Mouse (Mus musculus): ENCODE data around the gene Chn2.

The Chn2 gene

GRCm38 (mm10) chr6:54283299-54283698 is 243.9 kb downstream of the Chn2 start:
- no peak for DNase-seq (ENCODE audit: low spot score in 2 of 2)

- DNase-seq (ENCODE audit: low spot score in 2 of 2), result no peak
Measured at GRCm38 (mm10) chr6:54284167-54284711, 244.9 kb downstream of the Chn2 start.

GRCm38 (mm10) chr6:54286813-54287212 is 247.5 kb downstream of the Chn2 start:
- DNase-seq (ENCODE audit: low spot score in 2 of 2), result no peak

GRCm38 (mm10) chr6:54289774-54290500 is 250.6 kb downstream of the Chn2 start:
- DNase-seq (ENCODE audit: low spot score in 2 of 2), result no peak

GRCm38 (mm10) chr6:54297231-54297630 is 257.9 kb downstream of the Chn2 start:
- no peak for DNase-seq (ENCODE audit: low spot score in 2 of 2)

GRCm38 (mm10) chr6:54299417-54299816 is 260.1 kb downstream of the Chn2 start:
- no peak for DNase-seq (ENCODE audit: low spot score in 2 of 2)

GRCm38 (mm10) chr6:54305777-54306176 is 266.4 kb downstream of the Chn2 start:
- DNase-seq (ENCODE audit: low spot score in 2 of 2), result no peak

- DNase-seq (ENCODE audit: low spot score in 2 of 2), result no peak
Measured at GRCm38 (mm10) chr6:54313071-54313470, 273.7 kb downstream of the Chn2 start.

GRCm38 (mm10) chr6:54318618-54319017 is 279.3 kb downstream of the Chn2 start:
- no peak for DNase-seq (ENCODE audit: low spot score in 2 of 2)

GRCm38 (mm10) chr6:54319198-54319597 is 279.8 kb downstream of the Chn2 start:
- no peak for DNase-seq (ENCODE audit: low spot score in 2 of 2)

- DNase-seq (ENCODE audit: low spot score in 2 of 2), result no peak
Measured at GRCm38 (mm10) chr6:54320236-54320635, 280.9 kb downstream of the Chn2 start.

- no peak for DNase-seq (ENCODE audit: low spot score in 2 of 2)
Measured at GRCm38 (mm10) chr6:54325246-54325885, 286.0 kb downstream of the Chn2 start, which contains the start of gene Prr15. Gene Prr15 (plus strand): TSS chr6:54325835.

GRCm38 (mm10) chr6:54326671-54327625 is 287.6 kb downstream of the Chn2 start:
- peak in 1 of 2 experiments; percentile 49 for DNase-seq (ENCODE audit: low spot score in 2 of 2)

- DNase-seq (ENCODE audit: low spot score in 2 of 2), result peak in 1 of 2 experiments; percentile 15
Measured at GRCm38 (mm10) chr6:54327626-54328003, 288.3 kb downstream of the Chn2 start.

GRCm38 (mm10) chr6:54328783-54329182 is 289.4 kb downstream of the Chn2 start:
- no peak for DNase-seq (ENCODE audit: low spot score in 2 of 2)

GRCm38 (mm10) chr6:54329598-54329997 is 290.2 kb downstream of the Chn2 start:
- no peak for DNase-seq (ENCODE audit: low spot score in 2 of 2)

- DNase-seq (ENCODE audit: low spot score in 2 of 2), result no peak
Measured at GRCm38 (mm10) chr6:54330166-54330565, 290.8 kb downstream of the Chn2 start.

- DNase-seq (ENCODE audit: low spot score in 2 of 2), result no peak
Measured at GRCm38 (mm10) chr6:54331765-54332164, 292.4 kb downstream of the Chn2 start.

GRCm38 (mm10) chr6:54332203-54332602 is 292.8 kb downstream of the Chn2 start:
- DNase-seq (ENCODE audit: low spot score in 2 of 2), result no peak

GRCm38 (mm10) chr6:54333116-54333651 is 293.8 kb downstream of the Chn2 start:
- no peak for DNase-seq (ENCODE audit: low spot score in 2 of 2)

GRCm38 (mm10) chr6:54333652-54334396 is 294.5 kb downstream of the Chn2 start:
- DNase-seq (ENCODE audit: low spot score in 2 of 2), result no peak
